Mouse (Mus musculus): ENCODE results near the gene Xylt1. TPM values are rescaled to one million over a fixed set of nuclear protein-coding genes. Genes with fewer than 3 reads are reported as not detected.

The Xylt1 gene
- total and polyA plus RNA-seq, 3 experiments = 9.0 to 13.3 TPM; not detected in 1

- no peak overlapping the region for H3K4me3 ChIP-seq (ENCODE audit: control insufficient read depth in 1 of 2, insufficient read depth in 1 of 2, low read depth in 2 of 2, low read length in 2 of 2)
- H3K9ac ChIP-seq (ENCODE audit: control insufficient read depth, low read depth, low read length, poor library complexity, severe bottlenecking) = no peak overlapping the region
- H3K79me2 ChIP-seq (ENCODE audit: control insufficient read depth, insufficient read depth, low read length, poor library complexity) = peaks cover 15% of the 10 kb centered on the region
- H3K27me3 ChIP-seq (ENCODE audit: control insufficient read depth in 1 of 2, insufficient read depth in 2 of 2, low read length in 2 of 2) = no peaks in the 10 kb centered on the region; a peak in 1 of 4 replicates
- no peak overlapping the region for H3K27ac ChIP-seq (ENCODE audit: control insufficient read depth, low read depth, low read length)
- peaks cover 9 to 18% of the 10 kb centered on the region in 2 experiments for H3K4me1 ChIP-seq (ENCODE audit: control insufficient read depth in 1 of 2, insufficient read depth in 2 of 2, low read length in 2 of 2)
- TF ChIP-seq ZKSCAN1 (IDR thresholded peaks at IDR 0.05; ENCODE audit: low read depth, low read length) (0 out of 2 replicates have a peak, but pooled peaks have one; percentile 10), USF2 (IDR thresholded peaks at IDR 0.05; ENCODE audit: borderline replicate concordance in 1 of 2, insufficient read depth in 1 of 2, low read depth in 1 of 2, low read length in 2 of 2) (no peak), EP300 (IDR thresholded peaks at IDR 0.05; ENCODE audit: low read depth in 1 of 2, low read length in 2 of 2) (peak in 1 of 2 experiments; percentile 46; a peak in 1 of 4 replicates), TAL1 (IDR thresholded peaks at IDR 0.05; ENCODE audit: low read length) (no peak), POLR2AphosphoS2 (IDR thresholded peaks at IDR 0.05; ENCODE audit: low read length) (no peak), NELFE (IDR thresholded peaks at IDR 0.05; ENCODE audit: low read depth, low read length) (no peak), ZNF384 (IDR thresholded peaks at IDR 0.05; ENCODE audit: low read depth, low read length) (peak; percentile 91), MAZ (IDR thresholded peaks at IDR 0.05; ENCODE audit: low read depth, low read length) (0 out of 2 replicates have a peak, but pooled peaks have one; percentile 36), ETS1 (IDR thresholded peaks at IDR 0.05; ENCODE audit: low read depth, low read length) (peak; percentile 90), NRF1 (IDR thresholded peaks at IDR 0.05; ENCODE audit: insufficient read depth, low read depth, low read length, poor library complexity, severe bottlenecking) (peak; percentile 60), MAFK (IDR thresholded peaks at IDR 0.05; ENCODE audit: borderline replicate concordance, low read depth, low read length) (peak; percentile 55; the same call in 1 of the 2 replicates), SIN3A (IDR thresholded peaks at IDR 0.05; ENCODE audit: low read length) (peak; percentile 49), GATA1 (IDR thresholded peaks at IDR 0.05; ENCODE audit: low read depth, low read length) (peak; percentile 31; the same call in 1 of the 2 replicates), TCF12 (IDR thresholded peaks at IDR 0.05; ENCODE audit: low read depth, low read length) (peak; percentile 49; the same call in 1 of the 2 replicates), POLR2A (IDR thresholded peaks at IDR 0.05; ENCODE audit: control insufficient read depth in 1 of 2, insufficient read depth in 1 of 2, low read depth in 1 of 2, low read length in 2 of 2, poor library complexity in 1 of 2) (no peak), RCOR1 (IDR thresholded peaks at IDR 0.05; ENCODE audit: low read depth, low read length) (peak; percentile 39; the same call in 1 of the 2 replicates)
- H3K9me3 ChIP-seq (replicated peaks; ENCODE audit: insufficient read depth, low read length) = no peaks in the 10 kb centered on the region
- DNase-seq (ENCODE audit: low read depth, low spot score) = peak; percentile 48
- peaks cover 0 to 6% of the 10 kb centered on the region in 2 experiments; a peak in 2 of 4 replicates for H3K36me3 ChIP-seq (ENCODE audit: control insufficient read depth in 1 of 2, insufficient read depth in 2 of 2, low read length in 2 of 2)
Measured at GRCm38 (mm10) chr7:117377138-117377537, 3.6 kb upstream of the Xylt1 start.

- peak overlapping the region; percentile 71 to 99 for H3K4me3 ChIP-seq (ENCODE audit: control insufficient read depth in 1 of 2, insufficient read depth in 1 of 2, low read depth in 2 of 2, low read length in 2 of 2)
- H3K4me1 ChIP-seq (ENCODE audit: control insufficient read depth in 1 of 2, insufficient read depth in 2 of 2, low read length in 2 of 2) = peaks cover 17 to 32% of the 10 kb centered on the region in 2 experiments
- peak overlapping the region; percentile 73 for H3K9ac ChIP-seq (ENCODE audit: control insufficient read depth, low read depth, low read length, poor library complexity, severe bottlenecking)
- peaks cover 0 to 18% of the 10 kb centered on the region in 2 experiments; a peak in 3 of 4 replicates for H3K36me3 ChIP-seq (ENCODE audit: control insufficient read depth in 1 of 2, insufficient read depth in 2 of 2, low read length in 2 of 2)
- no peak for DNase-seq (ENCODE audit: low read depth, low spot score)
- no peak overlapping the region for H3K27ac ChIP-seq (ENCODE audit: control insufficient read depth, low read depth, low read length)
- TF ChIP-seq POLR2AphosphoS2 (IDR thresholded peaks at IDR 0.05; ENCODE audit: low read length) (no peak), GATA1 (IDR thresholded peaks at IDR 0.05; ENCODE audit: low read depth, low read length) (no peak), MYB (IDR thresholded peaks at IDR 0.05; ENCODE audit: low read depth, low read length) (no peak), ZC3H11A (IDR thresholded peaks at IDR 0.05; ENCODE audit: low read depth, low read length) (no peak), MYC (IDR thresholded peaks at IDR 0.05; ENCODE audit: low read depth, low read length) (no peak), MAZ (IDR thresholded peaks at IDR 0.05; ENCODE audit: low read depth, low read length) (no peak), POLR2AphosphoS5 (IDR thresholded peaks at IDR 0.05; ENCODE audit: borderline replicate concordance, low read depth, low read length) (no peak), MAX (IDR thresholded peaks at IDR 0.05; ENCODE audit: low read length) (no peak), SMC3 (IDR thresholded peaks at IDR 0.05; ENCODE audit: low read depth, low read length) (no peak), CHD2 (IDR thresholded peaks at IDR 0.05; ENCODE audit: low read length) (no peak), BHLHE40 (IDR thresholded peaks at IDR 0.05; ENCODE audit: borderline replicate concordance, low read depth, low read length) (no peak), HCFC1 (IDR thresholded peaks at IDR 0.05; ENCODE audit: low read depth, low read length) (no peak), NRF1 (IDR thresholded peaks at IDR 0.05; ENCODE audit: insufficient read depth, low read depth, low read length, poor library complexity, severe bottlenecking) (no peak), RCOR1 (IDR thresholded peaks at IDR 0.05; ENCODE audit: low read depth, low read length) (no peak), TBP (IDR thresholded peaks at IDR 0.05; ENCODE audit: low read depth, low read length) (no peak), ZNF384 (IDR thresholded peaks at IDR 0.05; ENCODE audit: low read depth, low read length) (no peak), ETS1 (IDR thresholded peaks at IDR 0.05; ENCODE audit: low read depth, low read length) (no peak), EP300 (IDR thresholded peaks at IDR 0.05; ENCODE audit: low read depth in 1 of 2, low read length in 2 of 2) (no peak; a peak in 1 of 4 replicates)
- H3K79me2 ChIP-seq (ENCODE audit: control insufficient read depth, insufficient read depth, low read length, poor library complexity) = peaks cover 33% of the 10 kb centered on the region
- H3K9me3 ChIP-seq (replicated peaks; ENCODE audit: insufficient read depth, low read length) = no peaks in the 10 kb centered on the region
- no peaks in the 10 kb centered on the region for H3K27me3 ChIP-seq (ENCODE audit: control insufficient read depth in 1 of 2, insufficient read depth in 2 of 2, low read length in 2 of 2)
Measured at GRCm38 (mm10) chr7:117380036-117380417, 752 bp upstream of the Xylt1 start.

Measured in MEL (cell line).